Mouse (Mus musculus): Measurements from ENCODE around the gene Stxbp2.

Gene Stxbp2

GRCm38 (mm10) chr8:3679236-3679635, 48.5 kb downstream of the Stxbp2 start:
- in situ Hi-C loops (cut with MboI; ENCODE audit: low sequenced_read_pairs) = no loop called here

- in situ Hi-C loops (cut with MboI; ENCODE audit: low sequenced_read_pairs) = no loop called here
These were observed 48.9 kb downstream of the Stxbp2 start for GRCm38 (mm10) chr8:3679656-3680055.

GRCm38 (mm10) chr8:3682435-3682834, 51.7 kb downstream of the Stxbp2 start:
- in situ Hi-C loops (cut with MboI; ENCODE audit: low sequenced_read_pairs) = no loop called here

GRCm38 (mm10) chr8:3683408-3684176, 52.8 kb downstream of the Stxbp2 start:
- in situ Hi-C loops (cut with MboI; ENCODE audit: low sequenced_read_pairs) = no loop called here

- in situ Hi-C loops (cut with MboI; ENCODE audit: low sequenced_read_pairs) = no loop called here
These were observed 53.8 kb downstream of the Stxbp2 start for GRCm38 (mm10) chr8:3684530-3684929.

- in situ Hi-C loops (cut with MboI; ENCODE audit: low sequenced_read_pairs) = no loop called here
These were observed 54.7 kb downstream of the Stxbp2 start for GRCm38 (mm10) chr8:3685422-3685821.

GRCm38 (mm10) chr8:3687537-3687936, 56.8 kb downstream of the Stxbp2 start:
- in situ Hi-C loops (cut with MboI; ENCODE audit: low sequenced_read_pairs) = no loop called here

GRCm38 (mm10) chr8:3690774-3691173, 60.0 kb downstream of the Stxbp2 start:
- in situ Hi-C loops (cut with MboI; ENCODE audit: low sequenced_read_pairs) = no loop called here
